Mouse (Mus musculus): ENCODE data around the gene Hba-a1. TPM values are rescaled to one million over a fixed set of nuclear protein-coding genes. Genes with fewer than 3 reads are reported as not detected.

Hba-a1 gene
- polyA plus RNA-seq, 1 experiment from 2014 or later, result 317 TPM

DNA sequence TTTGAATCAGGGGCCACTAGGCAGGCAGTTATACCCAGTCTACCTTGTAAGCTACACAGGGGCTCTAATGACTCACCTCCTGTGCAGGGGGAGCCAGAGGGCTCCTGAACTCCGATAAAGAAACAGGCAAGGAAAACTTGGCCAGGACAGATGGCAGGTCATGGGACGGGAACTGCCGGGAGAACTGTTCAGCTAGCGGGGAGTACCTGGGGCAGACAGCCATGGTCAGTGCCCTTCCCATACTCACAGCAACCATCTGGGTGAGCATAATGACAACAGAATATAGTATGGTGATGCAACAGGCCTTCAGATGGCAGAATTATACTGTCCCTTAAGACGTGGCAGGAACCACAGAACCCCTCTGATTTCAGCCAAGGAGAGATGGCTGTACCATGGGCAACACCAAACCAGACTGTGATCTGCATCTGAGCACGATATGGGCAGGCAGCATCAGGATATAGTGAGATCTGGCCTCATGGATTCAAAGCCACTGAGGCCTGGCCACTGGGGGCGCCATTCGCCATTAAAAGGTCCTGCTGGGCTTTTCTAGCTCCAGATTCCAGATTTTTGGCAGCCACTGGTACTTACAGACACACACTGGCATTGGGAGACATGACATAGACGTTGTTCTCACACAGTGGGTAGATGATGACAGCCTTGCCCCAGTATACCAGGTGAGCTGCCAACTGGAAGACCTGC, 46.5 kb upstream of the Hba-a1 start:
- Histone ChIP-seq H3K36me3 (ENCODE audit: control insufficient read depth, insufficient read depth, low read length) (peaks cover 10% of the 10 kb centered on the region; the same call in 1 of the 2 replicates), H3K4me3 (ENCODE audit: low read depth, low read length) (no peak overlapping the region), H3K4me1 (replicated peaks; ENCODE audit: control insufficient read depth, insufficient read depth) (peaks cover 4% of the 10 kb centered on the region; the same call in 1 of the 2 replicates), H3K27me3 (ENCODE audit: control insufficient read depth, insufficient read depth, low read length) (no peaks in the 10 kb centered on the region), H3K4me2 (replicated peaks; ENCODE audit: low read depth) (no peak overlapping the region), H3K27ac (replicated peaks) (no peak overlapping the region), H3K9me3 (ENCODE audit: control insufficient read depth, low read length) (no peaks in the 10 kb centered on the region), H3K9ac (ENCODE audit: low read length) (no peak overlapping the region)
- DNase-seq (ENCODE audit: low spot score) (peak; percentile 64), ATAC-seq (ENCODE audit: low FRiP score, low TSS enrichment) (no peak)
- 55% methylated on average over 9 of the region's 9 CpGs for WGBS
- no peak for TF ChIP-seq EP300 (optimal IDR thresholded peaks at IDR 0.05)
- peak; percentile 78 for TF ChIP-seq CTCF (IDR thresholded peaks at IDR 0.05; ENCODE audit: low read depth)

DNA sequence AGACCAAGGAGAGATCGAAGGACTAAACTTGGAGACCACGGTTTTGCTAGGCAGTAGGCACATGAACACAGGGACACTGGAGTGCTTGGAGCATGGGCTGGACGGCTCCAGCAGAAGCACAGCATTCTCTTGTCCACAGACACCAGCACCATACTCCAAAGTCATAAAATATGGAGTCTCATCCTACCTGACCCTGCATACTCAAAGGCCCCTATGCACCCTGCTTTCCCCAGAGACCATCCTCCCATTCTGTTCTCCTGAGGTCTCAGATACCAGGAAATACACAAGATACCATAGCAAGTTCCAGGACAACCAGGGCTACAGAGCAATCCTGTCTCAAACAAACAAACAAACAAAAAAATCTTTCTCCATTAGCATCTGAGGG, 45.9 kb upstream of the Hba-a1 start:
- H3K36me3 ChIP-seq (ENCODE audit: control insufficient read depth, insufficient read depth, low read length), result peaks cover 10% of the 10 kb centered on the region; the same call in 1 of the 2 replicates
- WGBS, result 87% methylated on average over 3 of the region's 3 CpGs
- 0 out of 2 replicates have a peak overlapping the region, but pooled peaks have one; percentile 14 for H3K27ac ChIP-seq (replicated peaks)
- H3K4me1 ChIP-seq (replicated peaks; ENCODE audit: control insufficient read depth, insufficient read depth), result peaks cover 4% of the 10 kb centered on the region; the same call in 1 of the 2 replicates
- DNase-seq (ENCODE audit: low spot score), result no peak
- H3K4me3 ChIP-seq (ENCODE audit: low read depth, low read length), result no peak overlapping the region
- no peaks in the 10 kb centered on the region for H3K27me3 ChIP-seq (ENCODE audit: control insufficient read depth, insufficient read depth, low read length)
- no peak overlapping the region for H3K4me2 ChIP-seq (replicated peaks; ENCODE audit: low read depth)
- no peak overlapping the region for H3K9ac ChIP-seq (ENCODE audit: low read length)
- TF ChIP-seq EP300 (optimal IDR thresholded peaks at IDR 0.05) (no peak), CTCF (IDR thresholded peaks at IDR 0.05; ENCODE audit: low read depth) (no peak)
- H3K9me3 ChIP-seq (ENCODE audit: control insufficient read depth, low read length), result no peaks in the 10 kb centered on the region
- ATAC-seq (ENCODE audit: low FRiP score, low TSS enrichment), result no peak

DNA sequence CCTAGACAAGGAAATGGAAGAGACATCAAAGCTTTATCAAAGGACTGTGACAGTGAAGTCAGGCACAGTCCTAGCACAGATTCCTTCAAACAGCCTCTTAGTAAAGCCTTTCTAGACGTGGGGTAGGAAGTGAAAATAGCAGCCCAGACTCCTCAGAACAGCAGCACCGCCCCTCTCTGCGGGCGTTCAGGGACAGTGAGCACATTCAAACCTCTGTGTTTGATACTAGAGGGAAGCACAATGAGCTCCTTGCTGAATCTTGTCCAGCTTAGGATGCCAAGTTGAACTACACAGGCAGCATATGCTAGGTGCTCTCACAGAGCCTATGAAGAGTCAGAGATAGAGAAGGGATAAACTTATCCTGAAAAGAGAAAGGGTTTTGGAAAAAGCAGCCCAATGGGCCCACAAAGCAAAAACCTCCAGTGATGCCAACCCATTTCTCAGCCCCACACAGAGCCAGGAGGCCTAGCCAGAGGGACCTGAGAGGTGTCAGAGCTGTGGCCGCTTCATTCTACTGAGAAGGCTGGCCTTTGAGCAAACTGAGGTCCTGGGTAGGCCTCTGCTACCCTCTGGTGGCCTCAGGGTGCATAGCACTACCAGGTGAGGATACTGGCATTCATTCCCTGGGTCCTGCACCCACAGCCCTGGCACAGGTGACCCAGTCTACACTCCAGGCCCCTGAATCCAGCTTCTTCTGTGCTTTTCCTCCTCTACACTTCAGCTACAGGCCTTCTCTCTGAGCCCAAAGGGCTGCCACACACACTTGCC, 45.0 kb upstream of the Hba-a1 start:
- Histone ChIP-seq H3K4me3 (ENCODE audit: low read depth, low read length) (no peak overlapping the region), H3K36me3 (ENCODE audit: control insufficient read depth, insufficient read depth, low read length) (peaks cover 10% of the 10 kb centered on the region; the same call in 1 of the 2 replicates)

DNA sequence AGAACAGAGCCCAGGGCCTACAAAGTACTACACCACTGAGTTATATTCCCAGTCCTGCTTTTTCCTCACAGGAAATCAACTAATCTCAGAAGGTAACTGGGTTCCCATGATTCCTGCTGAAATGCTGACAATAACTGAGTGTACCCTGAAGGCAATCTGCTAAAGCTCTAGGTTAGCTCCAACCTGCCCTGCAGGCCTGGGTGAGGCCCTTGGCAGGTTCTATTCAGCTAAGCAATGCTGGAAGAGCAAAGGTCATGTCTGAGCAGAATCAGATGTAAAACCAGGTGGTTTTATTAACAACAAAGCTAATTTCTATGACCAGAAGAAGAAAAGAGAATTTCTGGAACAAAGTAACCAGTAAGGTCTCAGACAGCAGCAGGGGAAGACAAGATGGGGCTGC, 41.9 kb upstream of the Hba-a1 start:
- ATAC-seq (ENCODE audit: low FRiP score, low TSS enrichment) (no peak), DNase-seq (ENCODE audit: low spot score) (no peak)
- TF ChIP-seq EP300 (optimal IDR thresholded peaks at IDR 0.05) (no peak), CTCF (IDR thresholded peaks at IDR 0.05; ENCODE audit: low read depth) (no peak)
- H3K4me2 ChIP-seq (replicated peaks; ENCODE audit: low read depth), result no peak overlapping the region
- H3K9ac ChIP-seq (ENCODE audit: low read length), result no peak overlapping the region
- H3K9me3 ChIP-seq (ENCODE audit: control insufficient read depth, low read length), result no peaks in the 10 kb centered on the region
- H3K4me3 ChIP-seq (ENCODE audit: low read depth, low read length), result no peak overlapping the region
- H3K27ac ChIP-seq (replicated peaks), result no peak overlapping the region
- H3K36me3 ChIP-seq (ENCODE audit: control insufficient read depth, insufficient read depth, low read length), result peaks cover 10% of the 10 kb centered on the region; the same call in 1 of the 2 replicates
- no peaks in the 10 kb centered on the region for H3K4me1 ChIP-seq (replicated peaks; ENCODE audit: control insufficient read depth, insufficient read depth)
- no peaks in the 10 kb centered on the region for H3K27me3 ChIP-seq (ENCODE audit: control insufficient read depth, insufficient read depth, low read length)

More for the DNA sequence above, 45.0 kb upstream of the Hba-a1 start:
- Histone ChIP-seq H3K27me3 (ENCODE audit: control insufficient read depth, insufficient read depth, low read length) (no peaks in the 10 kb centered on the region), H3K9me3 (ENCODE audit: control insufficient read depth, low read length) (no peaks in the 10 kb centered on the region), H3K4me2 (replicated peaks; ENCODE audit: low read depth) (no peak overlapping the region), H3K27ac (replicated peaks) (no peak overlapping the region), H3K9ac (ENCODE audit: low read length) (no peak overlapping the region), H3K4me1 (replicated peaks; ENCODE audit: control insufficient read depth, insufficient read depth) (peaks cover 4% of the 10 kb centered on the region; the same call in 1 of the 2 replicates)
- ATAC-seq (ENCODE audit: low FRiP score, low TSS enrichment) (peak; percentile 56), DNase-seq (ENCODE audit: low spot score) (peak; percentile 78)
- TF ChIP-seq CTCF (IDR thresholded peaks at IDR 0.05; ENCODE audit: low read depth) (peak; percentile 99), EP300 (optimal IDR thresholded peaks at IDR 0.05) (no peak)
- 66% methylated on average over 5 of the region's 5 CpGs for WGBS

DNA sequence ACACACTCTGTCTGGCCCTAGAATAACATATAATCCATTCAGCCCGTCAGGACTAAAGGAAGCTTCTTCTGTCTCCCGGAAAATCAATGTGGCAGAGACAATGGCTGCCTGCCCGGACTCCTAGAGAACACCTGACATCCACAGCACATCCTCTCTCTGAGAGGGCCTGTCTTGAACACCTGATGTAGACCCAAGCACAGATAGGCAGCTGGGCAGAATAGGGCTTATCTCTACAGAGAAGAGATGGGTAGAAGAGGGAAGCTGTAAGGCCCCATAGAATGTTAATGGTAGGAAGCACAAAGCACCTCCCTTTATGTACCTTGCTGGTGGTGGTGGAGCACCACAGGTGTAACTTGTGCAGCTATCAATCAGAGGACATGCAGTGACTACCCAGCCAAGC, 41.1 kb upstream of the Hba-a1 start:
- H3K4me2 ChIP-seq (replicated peaks; ENCODE audit: low read depth), result no peak overlapping the region
- DNase-seq (ENCODE audit: low spot score) (no peak), ATAC-seq (ENCODE audit: low FRiP score, low TSS enrichment) (no peak)
- H3K27ac ChIP-seq (replicated peaks), result no peak overlapping the region
- no peaks in the 10 kb centered on the region for H3K4me1 ChIP-seq (replicated peaks; ENCODE audit: control insufficient read depth, insufficient read depth)
- 88% methylated on average over 3 of the region's 3 CpGs for WGBS
- peaks cover 10% of the 10 kb centered on the region; the same call in 1 of the 2 replicates for H3K36me3 ChIP-seq (ENCODE audit: control insufficient read depth, insufficient read depth, low read length)
- TF ChIP-seq EP300 (optimal IDR thresholded peaks at IDR 0.05) (no peak), CTCF (IDR thresholded peaks at IDR 0.05; ENCODE audit: low read depth) (no peak)
- H3K9me3 ChIP-seq (ENCODE audit: control insufficient read depth, low read length), result no peaks in the 10 kb centered on the region
- no peak overlapping the region for H3K4me3 ChIP-seq (ENCODE audit: low read depth, low read length)
- no peak overlapping the region for H3K9ac ChIP-seq (ENCODE audit: low read length)
- no peaks in the 10 kb centered on the region for H3K27me3 ChIP-seq (ENCODE audit: control insufficient read depth, insufficient read depth, low read length)

Measured in stomach, postnatal 0 days (tissue).